Mouse (Mus musculus) thymus, adult 2 months (tissue): ENCODE data around the gene Tmem120a.

ENCODE experiments used
- CTCF ChIP-seq: fragments of 200-500 bp; IDR thresholded peaks from 2 replicates; pipeline ENCODE4 v1.5.1; 2012; ENCODE audit warnings: mild to moderate bottlenecking, control low read depth, low read length, moderate library complexity, borderline replicate concordance; ENCODE audit not compliant: control insufficient read depth, poor library complexity, insufficient read depth; ENCODE audit errors: extremely low read depth
- POLR2A ChIP-seq: fragments of 200-500 bp; IDR thresholded peaks from 2 replicates; pipeline ENCODE4 v1.6.1; 2012; ENCODE audit warnings: mild to moderate bottlenecking, low read length, control low read depth, moderate library complexity; ENCODE audit not compliant: control insufficient read depth, poor library complexity, insufficient read depth; ENCODE audit errors: extremely low read depth

GRCm38 (mm10) chr5:135713441-135714218 lies 30.6 kb downstream of the Tmem120a start:
- TF ChIP-seq CTCF (no peak), POLR2A (no peak)
